Mouse (Mus musculus) lung, postnatal 14 days (tissue): ENCODE results near the gene Tas2r119.

Experiments
- DNase-seq: peaks from one replicate; pipeline ENCODE4 v3.0.0; 2021

Tas2r119 gene

GRCm38 (mm10) chr15:32226381-32226780, 49.3 kb downstream of the Tas2r119 start:
- DNase-seq: no peak

- DNase-seq: no peak
Observed at GRCm38 (mm10) chr15:32226888-32227395, 49.9 kb downstream of the Tas2r119 start.
